Mouse (Mus musculus) ES-Bruce4 (cell line): Measurements from ENCODE around the gene Rhbdf2. TPM values are rescaled to one million over a fixed set of nuclear protein-coding genes. Genes with fewer than 3 reads are reported as not detected.

Experiments used
- H3K27ac ChIP-seq: 2 replicates; pipeline ENCODE4 v1.5.1; 2012; ENCODE audit warnings: low read length, inconsistent platforms; ENCODE audit not compliant: insufficient read depth
- H3K27me3 ChIP-seq: 2 replicates; pipeline ENCODE4 v1.6.1; 2012; ENCODE audit warnings: mild to moderate bottlenecking, low read length, inconsistent platforms; ENCODE audit not compliant: control insufficient read depth, poor library complexity, insufficient read depth, severe bottlenecking
- H3K36me3 ChIP-seq: 2 replicates; pipeline ENCODE4 v1.6.1; 2012; ENCODE audit warnings: inconsistent platforms, mild to moderate bottlenecking, low read length, moderate library complexity; ENCODE audit not compliant: control insufficient read depth, poor library complexity, insufficient read depth, severe bottlenecking
- H3K4me1 ChIP-seq: one replicate; pipeline ENCODE4 v1.8.1; 2011; ENCODE audit warnings: low read length; ENCODE audit not compliant: control insufficient read depth, insufficient read depth
- H3K4me3 ChIP-seq: 2 replicates; pipeline ENCODE4 v1.5.1; 2011; ENCODE audit warnings: low read depth, mild to moderate bottlenecking, low read length
- H3K9ac ChIP-seq: 2 replicates; pipeline ENCODE4 v1.6.1; 2012; ENCODE audit warnings: low read depth, mild to moderate bottlenecking, inconsistent platforms; ENCODE audit not compliant: poor library complexity, severe bottlenecking
- H3K9me3 ChIP-seq: replicated peaks from 2 replicates; pipeline ENCODE4 v1.6.1; 2012; ENCODE audit warnings: mild to moderate bottlenecking, low read length, inconsistent platforms; ENCODE audit not compliant: control insufficient read depth, poor library complexity, insufficient read depth, severe bottlenecking
- CTCF ChIP-seq: IDR thresholded peaks from one replicate; pipeline ENCODE4 v1.8.1; 2011; ENCODE audit warnings: low read depth, low read length
- EP300 ChIP-seq: IDR thresholded peaks from 2 replicates; pipeline ENCODE4 v1.6.1; 2011; ENCODE audit warnings: low read depth, low read length; ENCODE audit not compliant: insufficient read depth
- POLR2A ChIP-seq: IDR thresholded peaks from one replicate; pipeline ENCODE4 v1.8.1; 2011; ENCODE audit warnings: low read length; ENCODE audit not compliant: insufficient read depth
- polyA plus RNA-seq: library from polyadenylated mRNA; stranded (reverse); fragments of >200 nt; gene quantifications from 2 replicates; pipeline ENCODE4 v1.2.4, GENCODE M21; 2011; ENCODE audit warnings: low read depth; ENCODE audit not compliant: missing spikeins, insufficient read depth, insufficient read length

Rhbdf2 gene
- polyA plus RNA-seq, 1 experiment, result 36.5 TPM

GRCm38 (mm10) chr11:116661291-116661947 lies 34.6 kb upstream of the Rhbdf2 start:
- H3K36me3 ChIP-seq, result no peaks in the 10 kb centered on the region
- no peaks in the 10 kb centered on the region for H3K4me1 ChIP-seq
- H3K9ac ChIP-seq, result no peak overlapping the region
- H3K9me3 ChIP-seq, result no peaks in the 10 kb centered on the region
- TF ChIP-seq POLR2A, result no peak
- TF ChIP-seq CTCF, result no peak
- TF ChIP-seq EP300, result no peak
- H3K27ac ChIP-seq, result no peak overlapping the region
- H3K27me3 ChIP-seq, result no peaks in the 10 kb centered on the region
- no peak overlapping the region for H3K4me3 ChIP-seq

- no peak for TF ChIP-seq CTCF
- TF ChIP-seq POLR2A, result no peak
- no peak for TF ChIP-seq EP300
- Histone ChIP-seq H3K27me3 (no peaks in the 10 kb centered on the region), H3K4me1 (no peaks in the 10 kb centered on the region), H3K36me3 (no peaks in the 10 kb centered on the region), H3K9me3 (no peaks in the 10 kb centered on the region), H3K9ac (no peak overlapping the region), H3K27ac (no peak overlapping the region), H3K4me3 (no peak overlapping the region)
Observed at GRCm38 (mm10) chr11:116660181-116660580, 33.4 kb upstream of the Rhbdf2 start.

GRCm38 (mm10) chr11:116659027-116659621 lies 32.3 kb upstream of the Rhbdf2 start:
- Histone ChIP-seq H3K4me1 (no peaks in the 10 kb centered on the region), H3K36me3 (no peaks in the 10 kb centered on the region), H3K27ac (no peak overlapping the region), H3K9ac (no peak overlapping the region; the same call in 1 of the 2 replicates), H3K27me3 (no peaks in the 10 kb centered on the region), H3K9me3 (no peaks in the 10 kb centered on the region), H3K4me3 (peak overlapping the region; percentile 23; the same call in 1 of the 2 replicates)
- TF ChIP-seq POLR2A, result no peak
- no peak for TF ChIP-seq EP300
- TF ChIP-seq CTCF, result no peak

GRCm38 (mm10) chr11:116658238-116658637 lies 31.4 kb upstream of the Rhbdf2 start:
- Histone ChIP-seq H3K36me3 (no peaks in the 10 kb centered on the region), H3K27me3 (no peaks in the 10 kb centered on the region), H3K4me1 (no peaks in the 10 kb centered on the region), H3K27ac (peak overlapping the region; percentile 42; the same call in 1 of the 2 replicates), H3K9me3 (no peaks in the 10 kb centered on the region), H3K9ac (no peak overlapping the region), H3K4me3 (no peak overlapping the region)
- TF ChIP-seq EP300, result no peak
- no peak for TF ChIP-seq CTCF
- no peak for TF ChIP-seq POLR2A

- Histone ChIP-seq H3K27me3 (no peaks in the 10 kb centered on the region), H3K9me3 (no peaks in the 10 kb centered on the region), H3K4me1 (no peaks in the 10 kb centered on the region), H3K9ac (peak overlapping the region; percentile 55), H3K36me3 (no peaks in the 10 kb centered on the region), H3K27ac (peak overlapping the region; percentile 67), H3K4me3 (peak overlapping the region; percentile 77)
- TF ChIP-seq POLR2A, result no peak
- no peak for TF ChIP-seq EP300
- no peak for TF ChIP-seq CTCF
Observed at GRCm38 (mm10) chr11:116657311-116658223, 30.7 kb upstream of the Rhbdf2 start.
